Mouse (Mus musculus): Measurements from ENCODE around the gene Nxph1.

GRCm38 (mm10) chr6:8950611-8951325 is 2.5 kb downstream of the Nxph1 start:
- TF ChIP-seq POLR2A (IDR thresholded peaks at IDR 0.05; ENCODE audit: borderline replicate concordance, control insufficient read depth, low read depth, low read length) (no peak), CTCF (IDR thresholded peaks at IDR 0.05; ENCODE audit: control insufficient read depth, insufficient read depth, low read length) (no peak)
